Mouse (Mus musculus): ENCODE results near the gene Fam118b. TPM values are rescaled to one million over a fixed set of nuclear protein-coding genes. Genes with fewer than 3 reads are reported as not detected.

Gene Fam118b
- polyA plus RNA-seq, 1 experiment from 2014 or later: 75.3 TPM

DNA sequence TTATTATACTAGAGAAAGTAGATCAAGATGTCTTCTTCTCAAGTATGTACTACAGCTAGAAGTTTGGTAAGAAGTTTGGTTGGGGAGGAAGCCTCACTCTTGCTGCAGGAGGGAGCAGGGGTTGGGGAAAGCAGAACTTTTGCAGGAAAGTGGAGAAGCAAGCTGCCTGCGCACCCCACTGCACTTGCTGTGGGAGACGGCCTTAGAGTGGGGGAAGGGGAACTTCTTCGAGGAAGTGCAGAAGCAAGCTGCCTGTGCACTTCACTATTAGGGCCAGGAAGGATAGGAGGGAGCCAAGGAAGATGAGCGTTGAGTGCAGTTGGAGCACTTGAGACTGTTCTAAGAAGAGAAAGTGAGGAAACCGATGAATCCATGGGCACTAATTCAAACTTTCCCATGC, 84.2 kb downstream of the Fam118b start:
- H3K27ac ChIP-seq: no peak overlapping the region
- no peak overlapping the region for H3K4me2 ChIP-seq
- peaks cover 9% of the 10 kb centered on the region; the same call in 1 of the 2 replicates for H3K36me3 ChIP-seq
- WGBS: 69% methylated on average over 5 of the region's 5 CpGs
- H3K9me3 ChIP-seq: no peaks in the 10 kb centered on the region
- H3K4me3 ChIP-seq: no peak overlapping the region
- no peaks in the 10 kb centered on the region for H3K4me1 ChIP-seq (replicated peaks)
- ATAC-seq (ENCODE audit: low FRiP score): no peak
- H3K9ac ChIP-seq: no peak overlapping the region
- no peaks in the 10 kb centered on the region for H3K27me3 ChIP-seq

DNA sequence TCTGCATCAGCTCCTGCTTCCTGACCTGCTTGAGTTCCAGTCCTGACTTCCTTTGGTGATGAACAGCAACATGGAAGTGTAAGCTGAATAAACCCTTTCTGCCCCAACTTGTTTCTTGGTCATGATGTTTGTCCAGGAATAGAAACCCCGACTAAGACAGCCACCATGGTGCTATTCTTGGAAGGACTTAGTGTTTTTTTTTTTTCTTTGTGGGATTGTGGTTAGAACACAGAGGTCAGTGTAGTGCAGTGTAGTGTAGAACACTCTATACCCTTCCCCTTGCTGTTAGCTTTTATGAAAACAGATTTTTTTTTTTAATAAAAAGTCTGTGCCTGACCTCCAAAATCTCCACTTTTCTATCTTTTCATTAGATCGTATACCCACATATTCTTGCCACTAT, 84.8 kb downstream of the Fam118b start:
- H3K4me1 ChIP-seq (replicated peaks): no peaks in the 10 kb centered on the region
- H3K36me3 ChIP-seq: peaks cover 8% of the 10 kb centered on the region; the same call in 1 of the 2 replicates
- WGBS: 88% methylated on average over 2 of the region's 2 CpGs
- H3K9me3 ChIP-seq: no peaks in the 10 kb centered on the region
- no peak overlapping the region for H3K9ac ChIP-seq
- no peak for ATAC-seq (ENCODE audit: low FRiP score)
- no peak overlapping the region for H3K4me3 ChIP-seq
- H3K4me2 ChIP-seq: no peak overlapping the region
- no peaks in the 10 kb centered on the region for H3K27me3 ChIP-seq
- H3K27ac ChIP-seq: no peak overlapping the region

DNA sequence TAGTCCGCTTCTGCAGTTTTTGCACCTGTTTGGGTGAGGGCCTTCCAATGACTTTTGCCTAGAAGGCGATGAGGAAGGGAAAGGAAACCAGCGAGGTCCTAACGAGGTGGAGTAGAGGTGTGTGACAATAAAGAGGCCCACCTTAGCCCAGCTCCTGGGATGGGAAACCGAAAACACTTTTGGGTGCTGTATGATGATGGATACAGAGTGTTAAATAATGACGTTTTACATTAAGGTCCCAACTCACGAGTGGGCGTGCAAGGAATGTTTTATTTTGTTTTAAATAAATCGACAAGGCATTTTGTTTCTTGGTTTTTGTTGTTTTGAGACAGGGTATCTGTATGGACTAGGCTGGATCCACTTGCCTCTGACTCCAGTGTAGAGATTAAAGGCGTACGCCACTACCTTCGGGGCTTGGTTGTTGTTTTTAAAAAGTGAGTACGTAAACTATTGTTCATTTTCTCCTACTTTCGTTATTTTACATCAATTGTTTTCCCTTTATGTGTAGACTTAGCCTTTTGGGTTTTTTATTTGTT, 91.4 kb downstream of the Fam118b start:
- no peaks in the 10 kb centered on the region for H3K36me3 ChIP-seq
- peaks cover 11% of the 10 kb centered on the region for H3K4me1 ChIP-seq (replicated peaks)
- H3K4me3 ChIP-seq: peak overlapping the region; percentile 50
- peak; percentile 59; the same call in 1 of the 2 replicates for ATAC-seq (ENCODE audit: low FRiP score)
- 49% methylated on average over 14 of the region's 14 CpGs for WGBS
- H3K27ac ChIP-seq: peak overlapping the region; percentile 87; the same call in 1 of the 2 replicates
- H3K4me2 ChIP-seq: peak overlapping the region; percentile 80
- H3K9ac ChIP-seq: peak overlapping the region; percentile 71; the same call in 1 of the 2 replicates
- H3K27me3 ChIP-seq: no peaks in the 10 kb centered on the region
- no peaks in the 10 kb centered on the region for H3K9me3 ChIP-seq

DNA sequence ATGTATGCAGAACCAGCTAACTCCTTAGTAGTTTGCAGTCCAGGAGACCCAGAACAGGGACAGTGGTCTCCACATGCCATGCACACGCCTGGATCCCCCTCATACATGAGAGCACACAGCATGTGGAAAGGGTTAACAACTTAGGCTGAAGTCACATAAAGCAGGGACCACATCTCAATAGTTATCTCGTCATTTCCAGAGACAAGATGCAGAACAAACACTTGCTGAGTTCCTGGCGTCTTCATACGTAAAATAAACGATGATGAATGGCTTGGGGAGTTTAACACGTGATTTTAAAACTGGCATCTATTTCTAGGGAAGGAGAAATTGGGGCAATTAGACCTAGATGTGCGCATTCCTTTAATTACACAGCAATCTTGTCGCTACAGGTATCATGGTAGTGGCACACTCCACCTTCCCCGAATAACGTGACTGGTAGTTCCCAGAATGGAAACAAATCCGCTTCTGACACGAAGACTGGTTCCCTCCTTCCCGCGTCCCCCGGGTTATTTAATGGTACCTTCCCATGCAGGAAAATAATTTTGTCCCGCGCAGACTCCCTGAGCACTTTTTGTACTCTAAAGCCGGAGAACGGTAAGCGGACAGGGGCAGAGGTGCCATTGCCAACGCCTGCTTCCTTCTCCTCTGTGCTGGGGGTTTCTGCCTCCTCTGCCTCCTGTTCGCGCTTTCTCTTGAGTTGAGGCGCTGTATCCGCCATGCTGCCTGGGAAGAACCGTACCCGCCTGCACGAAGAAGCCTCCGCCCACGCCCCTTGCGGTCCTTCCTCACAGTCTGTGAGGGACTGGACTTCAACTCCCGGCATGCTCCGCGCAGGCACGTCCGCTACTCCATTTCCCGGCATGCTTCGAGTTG, 92.1 kb downstream of the Fam118b start, which contains the start of gene Dcps:
Gene Dcps, minus strand, starts transcription at position 811 of the 873 bp plus-strand sequence.
- H3K36me3 ChIP-seq: peaks cover 6% of the 10 kb centered on the region; the same call in 1 of the 2 replicates
- WGBS: under 1% methylated on average over 38 of the region's 38 CpGs
- H3K9ac ChIP-seq: peak within 1 kb of the TSS; percentile 71
- H3K9me3 ChIP-seq: no peaks in the 10 kb centered on the region
- no peaks in the 10 kb centered on the region for H3K27me3 ChIP-seq
- peak within 1 kb of the TSS; percentile 50 for H3K4me3 ChIP-seq
- peak within 1 kb of the TSS; percentile 80 for H3K4me2 ChIP-seq
- ATAC-seq (ENCODE audit: low FRiP score): peak; percentile 98
- peak within 1 kb of the TSS; percentile 87 for H3K27ac ChIP-seq
- H3K4me1 ChIP-seq (replicated peaks): peaks cover 11% of the 10 kb centered on the region

DNA sequence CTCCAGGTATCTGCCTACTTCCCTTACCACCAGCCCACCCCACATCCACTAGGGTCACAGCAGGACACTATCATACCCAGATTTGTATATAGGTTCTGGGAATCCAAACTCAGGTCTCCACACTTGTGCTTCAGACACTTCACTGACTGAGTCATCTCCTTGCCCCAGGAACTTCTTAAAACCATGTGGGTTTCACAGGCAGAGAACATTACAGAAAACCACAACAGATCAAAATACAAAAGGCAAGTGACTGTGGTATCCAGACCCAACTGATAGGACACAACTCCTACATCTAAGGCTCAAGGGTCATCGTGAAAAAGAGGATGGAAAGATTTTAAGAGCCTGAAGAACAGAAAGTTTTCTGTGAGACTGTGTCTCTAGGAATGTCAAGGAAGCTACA, 94.3 kb downstream of the Fam118b start:
- no peak for ATAC-seq (ENCODE audit: low FRiP score)
- Histone ChIP-seq H3K36me3 (peaks cover 16% of the 10 kb centered on the region), H3K27me3 (no peaks in the 10 kb centered on the region), H3K9me3 (no peaks in the 10 kb centered on the region), H3K27ac (no peak overlapping the region), H3K4me2 (no peak overlapping the region), H3K4me3 (no peak overlapping the region), H3K9ac (no peak overlapping the region), H3K4me1 (replicated peaks) (peaks cover 11% of the 10 kb centered on the region)
- 91% methylated on average over 1 of the region's 1 CpGs for WGBS

DNA sequence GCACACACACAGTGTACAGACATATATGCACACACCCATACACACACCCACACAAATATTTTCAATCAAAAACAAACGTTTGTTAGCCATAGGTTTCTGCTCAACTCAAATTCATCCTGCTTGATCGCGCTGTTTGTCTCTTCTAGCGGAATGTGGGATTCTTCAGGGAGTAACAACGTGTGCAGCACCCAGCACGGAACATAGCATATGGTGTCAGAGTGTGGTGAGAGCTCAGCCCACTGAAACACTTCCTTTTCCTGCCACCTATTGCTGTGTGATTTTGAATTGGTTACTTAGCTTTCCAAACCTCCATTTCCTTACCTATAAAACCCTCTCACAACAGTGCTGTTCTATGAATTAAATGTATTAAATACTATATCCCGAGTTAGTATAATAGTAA, 97.5 kb downstream of the Fam118b start:
- no peak overlapping the region for H3K4me2 ChIP-seq
- no peaks in the 10 kb centered on the region for H3K9me3 ChIP-seq
- WGBS: 95% methylated on average over 7 of the region's 7 CpGs
- H3K4me1 ChIP-seq (replicated peaks): peaks cover 19% of the 10 kb centered on the region
- no peak for ATAC-seq (ENCODE audit: low FRiP score)
- no peaks in the 10 kb centered on the region for H3K27me3 ChIP-seq
- no peak overlapping the region for H3K27ac ChIP-seq
- no peak overlapping the region for H3K4me3 ChIP-seq
- no peak overlapping the region for H3K9ac ChIP-seq
- peaks cover 16% of the 10 kb centered on the region for H3K36me3 ChIP-seq

Other genes with a start within 250 kb of the Fam118b start
- gene St3gal4, start 148.5 kb downstream of the Fam118b start, polyA plus RNA-seq (2015; fragmentation: Nextera tagmentation; extraction: Ambion mirVana): 9.8 and 11.1 TPM in 2 replicates
- 78.0 and 80.1 TPM in 2 replicates for gene Dcps, start 91.7 kb downstream of the Fam118b start, polyA plus RNA-seq (2015; fragmentation: Nextera tagmentation; extraction: Ambion mirVana)
- gene Srpr, start 67.6 kb downstream of the Fam118b start, polyA plus RNA-seq (2015; fragmentation: Nextera tagmentation; extraction: Ambion mirVana): 67.9 and 70.4 TPM in 2 replicates
- 6.4 and 7.4 TPM in 2 replicates for gene Tirap, start 67.5 kb downstream of the Fam118b start, polyA plus RNA-seq (2015; fragmentation: Nextera tagmentation; extraction: Ambion mirVana)
- gene Foxred1, start 56.8 kb downstream of the Fam118b start, polyA plus RNA-seq (2015; fragmentation: Nextera tagmentation; extraction: Ambion mirVana): 46.8 and 52.4 TPM in 2 replicates
- gene Rpusd4, start 60 bp upstream of the Fam118b start, polyA plus RNA-seq (2015; fragmentation: Nextera tagmentation; extraction: Ambion mirVana): 18.7 and 19.9 TPM in 2 replicates
- gene Cdon, start 153.3 kb upstream of the Fam118b start, polyA plus RNA-seq (2015; fragmentation: Nextera tagmentation; extraction: Ambion mirVana): 5.0 and 7.9 TPM in 2 replicates

Data from hindbrain, embryonic 13.5 days (tissue).